Mouse (Mus musculus): ENCODE data around the gene Gfm1.

Gfm1 gene

DNA sequence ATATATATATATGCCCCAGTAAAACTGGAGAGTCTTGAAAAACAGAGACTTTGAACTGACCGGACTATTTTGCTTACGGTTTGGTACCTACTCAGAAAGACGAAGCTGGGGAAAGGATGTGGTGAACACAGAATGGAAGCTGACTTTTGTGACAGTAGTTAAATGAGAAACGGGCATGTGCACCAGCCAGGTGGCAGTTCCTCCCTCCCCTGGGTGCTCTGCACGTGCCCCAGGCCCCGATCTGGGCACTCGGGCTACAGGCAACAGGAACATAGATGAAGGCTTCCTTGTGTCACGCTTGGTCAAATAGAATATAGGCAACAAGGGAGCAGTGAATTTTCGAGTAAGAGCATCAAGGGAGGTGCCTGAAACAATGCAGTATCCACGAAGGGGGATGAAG lies 66.4 kb downstream of the Gfm1 start:
- in situ Hi-C loops (cut with MseI, MboI): no loop called here

DNA sequence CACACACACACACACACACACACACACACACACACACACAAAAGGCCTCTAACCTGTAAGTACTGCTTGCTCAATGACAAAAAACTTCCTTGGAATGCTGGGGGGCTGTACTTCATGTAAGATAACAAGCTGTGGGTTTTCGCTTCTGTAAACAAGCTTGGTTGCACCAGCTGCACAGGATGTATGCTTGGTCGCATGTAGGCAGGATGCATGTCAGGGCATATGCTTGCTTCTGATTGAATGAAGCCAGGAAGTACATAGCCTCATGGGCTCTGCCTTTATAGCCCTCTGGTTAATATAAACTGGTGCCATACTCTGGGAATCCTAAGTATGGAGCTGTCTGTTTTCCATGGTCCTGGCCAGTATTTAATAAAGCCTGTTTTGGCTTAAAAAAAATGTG lies 68.1 kb downstream of the Gfm1 start:
- in situ Hi-C loops (cut with MseI, MboI): no loop called here

DNA sequence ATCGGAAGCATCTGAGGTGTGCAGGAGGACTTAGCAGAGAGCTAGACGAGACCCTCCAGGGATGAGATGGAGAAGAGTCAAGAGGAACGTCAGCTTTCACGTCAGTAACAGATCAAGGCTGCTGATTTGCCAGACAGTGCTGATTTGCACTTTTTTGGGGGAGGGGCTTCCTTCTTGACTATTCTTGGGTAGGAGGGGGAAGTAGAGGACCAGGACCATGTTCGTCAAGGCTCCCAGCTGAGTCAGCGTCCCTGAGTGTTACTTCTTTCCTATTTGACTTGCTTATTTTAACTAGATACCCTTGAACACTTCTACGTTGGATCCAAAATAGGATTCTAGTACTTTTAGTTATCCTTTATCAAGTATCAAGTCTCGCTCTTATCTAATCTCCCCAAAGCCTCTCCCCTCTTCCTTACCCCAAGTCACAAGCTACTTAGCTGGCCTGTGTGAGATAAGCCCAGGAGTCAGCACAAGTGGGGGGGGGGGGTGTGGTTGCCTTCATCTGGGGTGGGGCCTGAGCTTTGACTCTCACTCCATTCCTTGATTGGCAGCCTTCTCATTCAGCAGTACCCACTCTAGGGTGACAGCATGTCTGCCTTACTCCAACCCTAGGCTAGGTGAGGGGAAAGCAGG lies 69.0 kb downstream of the Gfm1 start:
- in situ Hi-C loops (cut with MseI, MboI): no loop called here

DNA sequence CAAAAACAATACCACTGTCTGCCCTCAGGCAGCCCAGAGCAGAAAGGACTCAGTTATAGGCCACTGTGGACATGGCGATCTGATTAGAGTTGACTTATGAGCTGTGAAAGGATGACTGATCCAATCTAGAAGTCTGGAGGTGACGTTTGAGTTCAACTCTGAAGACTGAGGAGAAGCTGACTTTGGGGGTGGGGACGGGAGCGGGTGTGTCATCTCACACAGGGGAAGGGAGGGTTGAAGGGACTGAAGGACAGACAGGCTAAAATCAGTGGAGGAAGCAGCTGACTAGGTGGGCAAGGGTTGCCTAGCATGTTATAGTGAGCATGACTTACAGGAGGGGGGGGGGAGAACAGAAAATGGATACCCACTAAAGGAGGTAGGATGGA lies 69.5 kb downstream of the Gfm1 start:
- in situ Hi-C loops (cut with MseI, MboI): no loop called here

DNA sequence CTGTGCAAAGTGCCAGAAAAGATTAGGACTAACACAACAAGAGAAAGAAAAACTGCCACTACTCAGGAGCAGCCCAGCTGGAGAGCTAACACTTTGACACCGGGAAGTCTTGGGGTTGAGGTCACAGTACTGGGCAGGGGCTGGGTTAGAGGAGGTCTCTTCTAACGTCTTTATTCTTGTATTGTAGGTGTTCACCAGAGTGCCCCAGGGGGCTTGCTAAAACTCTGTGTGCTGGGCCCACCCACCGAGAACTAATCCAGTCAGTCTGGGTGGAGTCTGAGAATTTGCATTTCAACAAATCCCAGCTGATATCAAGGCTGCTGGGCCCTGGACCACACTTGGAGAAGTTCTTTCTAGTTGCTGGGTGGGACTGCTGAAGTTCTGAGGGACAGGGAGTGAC lies 74.0 kb downstream of the Gfm1 start:
- in situ Hi-C loops (cut with MseI, MboI): no loop called here

DNA sequence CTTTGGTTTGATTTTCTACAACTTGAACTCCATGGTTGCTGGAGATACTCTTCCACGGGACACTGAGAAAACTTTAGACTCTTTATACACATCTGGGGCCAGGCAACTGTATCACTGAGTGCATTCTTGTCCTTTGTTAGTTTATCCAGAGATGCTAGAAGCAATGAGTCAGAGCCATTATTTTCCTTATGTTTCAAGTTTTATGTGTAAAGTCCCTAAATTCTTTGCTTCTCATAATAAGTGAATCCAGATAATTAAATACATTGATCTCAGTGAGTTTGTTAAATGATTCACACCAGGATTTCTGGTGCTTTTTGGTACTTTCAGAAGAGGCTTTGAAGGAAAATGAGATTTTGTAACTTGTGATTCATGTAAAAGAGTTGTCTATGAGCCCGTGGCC lies 75.4 kb downstream of the Gfm1 start:
- in situ Hi-C loops (cut with MseI, MboI): no loop called here

DNA sequence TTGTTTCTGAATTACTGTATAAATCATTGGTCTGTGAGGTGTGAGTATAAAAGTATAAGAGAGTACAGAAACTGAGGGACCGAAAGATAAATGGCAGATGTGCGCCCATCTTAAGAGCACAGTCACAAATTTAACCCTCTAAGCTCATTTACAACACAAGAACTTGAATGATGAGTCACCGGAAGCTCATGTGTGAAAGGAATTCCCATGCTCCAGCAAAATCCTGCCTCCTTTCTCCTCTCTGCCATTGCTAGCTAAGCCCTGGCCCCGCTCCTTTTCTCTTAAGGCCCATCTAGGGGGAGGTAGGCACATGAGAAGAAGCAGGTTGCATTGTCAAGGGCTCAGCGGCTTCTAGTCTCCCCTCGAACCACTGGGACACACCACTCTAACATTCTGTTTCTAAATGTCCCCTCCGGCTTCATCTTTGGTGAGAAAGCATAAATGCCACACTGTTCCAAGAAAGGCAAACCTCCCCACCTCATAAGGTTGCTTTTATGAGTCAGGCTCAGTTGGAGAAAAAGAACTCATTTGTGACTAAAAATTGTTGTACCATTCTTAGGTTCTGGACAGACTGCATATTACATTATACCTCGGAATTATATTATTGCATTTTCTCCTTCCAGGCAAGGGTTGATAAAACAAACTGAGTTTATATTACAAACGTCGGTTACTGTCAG lies 78.5 kb downstream of the Gfm1 start:
- in situ Hi-C loops (cut with MseI, MboI): no loop called here

DNA sequence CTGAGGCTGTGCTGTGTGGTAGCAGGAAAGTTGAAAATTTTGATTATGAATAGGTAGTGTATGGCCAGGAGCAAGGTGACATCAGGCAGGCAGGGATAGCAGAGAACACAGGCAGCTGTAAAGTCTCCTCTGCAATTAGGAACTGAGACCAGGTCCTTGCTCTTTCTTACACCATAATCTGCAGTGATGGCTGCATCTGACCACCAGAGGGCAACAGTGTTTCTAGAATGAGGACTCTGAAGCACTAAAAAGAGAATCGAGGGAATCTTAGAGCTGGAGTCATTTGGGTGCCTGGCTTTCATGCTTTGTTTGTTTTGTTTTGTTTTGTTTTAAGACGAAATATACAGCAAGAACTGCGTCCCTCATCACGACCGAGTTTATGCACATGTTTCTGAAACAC lies 82.9 kb downstream of the Gfm1 start:
- in situ Hi-C loops (cut with MseI, MboI): loop anchor here (5.0 kb wide), 1 partner anchor 54 kb away; no protein-coding TSS in a partner anchor

DNA sequence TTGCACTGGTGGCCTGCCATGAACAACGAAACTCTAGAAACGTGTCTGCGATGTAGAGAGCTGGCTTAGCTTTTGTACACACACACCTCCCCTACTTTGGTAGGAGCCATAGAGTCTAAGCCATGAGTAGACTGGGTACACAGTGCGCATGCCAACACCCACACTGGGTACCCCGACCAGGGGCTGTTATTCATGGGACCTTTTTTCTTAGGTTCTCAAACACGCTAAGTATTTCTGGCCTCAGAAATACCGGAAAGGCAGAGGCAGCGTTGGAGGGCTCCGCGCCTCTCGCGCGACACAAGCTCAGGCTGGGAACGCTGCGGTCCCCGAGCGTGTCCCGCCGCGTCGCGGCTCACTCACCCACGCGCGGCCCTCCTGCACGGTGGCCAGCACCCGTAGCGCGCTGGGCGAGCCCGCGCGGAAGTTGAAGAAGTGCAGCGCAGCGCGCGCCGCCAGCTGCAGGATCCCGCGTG lies 84.9 kb downstream of the Gfm1 start:
- in situ Hi-C loops (cut with MseI, MboI): loop anchor here (5.0 kb wide), 1 partner anchor 52 kb away; no protein-coding TSS in a partner anchor

DNA sequence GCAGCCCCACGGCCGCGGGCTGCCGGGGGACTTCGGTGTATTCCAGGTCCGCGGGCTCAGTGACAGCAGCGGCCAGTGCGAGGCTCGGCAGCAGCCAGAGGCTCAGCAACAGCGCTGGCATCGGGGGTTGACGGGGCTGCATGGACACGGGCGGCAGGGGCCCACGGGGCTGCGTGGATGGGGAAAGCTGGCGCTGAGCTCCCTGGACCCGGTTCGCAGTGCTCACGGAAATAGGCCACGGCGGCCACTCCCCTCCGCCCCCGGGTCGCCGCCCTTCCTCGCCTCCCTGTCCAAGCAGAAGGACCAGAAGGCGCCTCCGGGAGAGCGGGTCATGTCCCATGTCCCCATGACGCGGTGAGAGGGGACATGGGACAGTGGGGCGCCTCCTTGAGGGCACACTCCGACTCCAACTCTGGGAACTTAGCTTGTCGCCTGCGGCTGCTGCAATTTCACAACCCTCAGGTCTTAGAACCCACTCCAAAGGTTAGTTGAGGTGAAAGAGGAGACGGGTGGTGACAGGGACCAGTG lies 85.4 kb downstream of the Gfm1 start, which contains the start of gene Rarres1:
TSS of gene Rarres1 (minus strand) at position 250 of the 528 bp plus-strand sequence.
- in situ Hi-C loops (cut with MseI, MboI): no loop called here

DNA sequence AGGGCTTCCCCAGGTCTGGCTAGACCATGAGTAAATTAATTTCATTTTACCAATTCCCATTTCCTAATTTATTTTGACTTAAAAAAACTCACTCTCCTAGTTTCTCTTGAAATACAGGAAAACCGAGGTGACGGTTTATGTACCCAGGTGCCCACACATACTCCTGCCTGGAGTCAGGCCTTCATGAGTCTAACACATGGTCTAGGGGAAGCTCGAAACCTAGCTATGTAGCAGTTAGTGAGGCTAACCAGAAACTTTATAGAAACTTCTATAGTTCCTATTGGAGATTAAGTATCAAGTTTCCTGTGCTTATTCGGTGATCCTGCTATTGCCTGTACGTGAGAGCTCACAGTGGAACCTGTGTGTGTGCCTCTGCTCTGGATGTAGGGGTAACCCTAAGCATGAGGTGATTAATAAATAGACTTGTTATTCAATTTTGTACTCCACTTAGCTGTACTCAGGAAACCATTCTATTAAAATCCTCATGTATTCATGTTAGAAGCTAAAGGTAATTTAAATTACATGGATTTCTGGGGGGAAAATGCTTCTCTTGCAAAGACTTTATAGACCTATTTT lies 90.8 kb downstream of the Gfm1 start:
- in situ Hi-C loops (cut with MseI, MboI): no loop called here

DNA sequence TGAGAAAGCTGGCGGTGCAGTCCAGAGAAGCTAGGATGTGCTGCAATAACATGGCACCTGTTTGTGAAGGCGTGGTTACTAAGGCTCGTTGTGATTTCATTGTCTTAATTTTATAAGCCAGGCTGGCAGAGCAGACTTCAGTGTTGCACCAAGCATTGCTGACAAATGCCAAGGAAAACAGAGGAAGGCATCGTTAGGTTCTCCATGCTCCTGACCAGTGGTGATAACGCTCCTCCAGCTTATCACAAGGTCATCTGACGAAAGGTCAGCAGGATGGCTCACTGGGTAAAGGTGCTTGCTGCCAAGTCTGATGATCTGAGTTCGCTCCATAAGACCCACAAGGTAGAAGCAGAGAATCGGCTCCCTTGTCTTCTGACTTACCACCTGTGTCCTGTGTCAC lies 92.8 kb downstream of the Gfm1 start:
- in situ Hi-C loops (cut with MseI, MboI): no loop called here

DNA sequence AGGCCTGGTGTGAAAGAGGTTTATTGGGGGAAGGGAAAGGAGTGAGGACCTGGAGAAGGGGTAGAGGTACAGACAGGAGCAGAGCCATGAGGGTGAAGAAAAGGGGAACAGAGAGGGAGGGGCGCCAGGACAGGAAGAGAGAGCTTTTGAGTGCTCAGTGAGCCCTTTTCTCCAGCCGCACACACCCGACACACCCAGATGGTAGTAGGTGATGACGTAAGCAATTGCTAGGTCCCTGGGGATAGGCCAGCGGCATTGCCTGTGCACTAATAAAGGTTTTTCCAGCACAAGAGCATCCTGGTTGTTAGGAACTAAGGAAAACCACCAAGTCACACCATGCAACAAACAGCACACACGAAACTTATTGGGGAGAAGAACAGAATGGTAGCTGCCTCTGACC lies 94.9 kb downstream of the Gfm1 start:
- in situ Hi-C loops (cut with MseI, MboI): no loop called here

All from mouse trophoblast stem cell (cell line).